Mouse (Mus musculus): ENCODE measurements around the gene Spink4. TPM values are rescaled to one million over a fixed set of nuclear protein-coding genes. Genes with fewer than 3 reads are reported as not detected.

The Spink4 gene
- polyA plus RNA-seq (2015; fragmentation: Nextera tagmentation; extraction: Ambion mirVana), result not detected in 2 replicates

DNA sequence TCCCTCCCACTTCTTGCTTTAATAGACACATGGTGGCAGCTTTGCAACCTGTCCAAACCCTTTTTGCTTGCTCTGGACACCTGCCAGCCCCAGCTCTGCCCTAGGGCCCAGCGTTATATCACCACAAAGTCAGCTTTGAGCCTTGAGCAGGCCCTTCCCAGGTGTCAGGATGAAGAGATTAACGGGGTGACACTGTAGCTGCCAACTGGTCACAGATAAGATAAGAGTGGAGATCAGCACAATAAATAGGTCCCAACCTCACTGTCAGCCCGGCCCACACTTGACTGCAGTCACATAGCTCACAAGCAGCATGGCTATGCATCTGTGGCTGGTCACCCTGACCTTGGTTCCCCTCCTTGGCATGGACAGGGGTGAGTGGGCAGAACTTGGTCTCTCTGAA lies at the start of gene Spink4:
Gene Spink4, plus strand, starts transcription at position 268 of the 400 bp plus-strand sequence.
- Histone ChIP-seq H3K36me3 (no peaks in the 10 kb centered on the region), H3K4me3 (no peak within 1 kb of the TSS), H3K9me3 (no peaks in the 10 kb centered on the region), H3K27ac (replicated peaks) (no peak within 1 kb of the TSS), H3K4me2 (no peak within 1 kb of the TSS), H3K9ac (no peak within 1 kb of the TSS), H3K27me3 (no peaks in the 10 kb centered on the region), H3K4me1 (replicated peaks) (no peaks in the 10 kb centered on the region)
- WGBS, result 68% methylated on average over 3 of the region's 3 CpGs
- no peak for ATAC-seq (ENCODE audit: low FRiP score, low read depth)

- Histone ChIP-seq H3K27me3 (no peaks in the 10 kb centered on the region), H3K9me3 (no peaks in the 10 kb centered on the region), H3K27ac (replicated peaks) (no peak overlapping the region), H3K4me3 (no peak overlapping the region), H3K4me1 (replicated peaks) (peaks cover 10% of the 10 kb centered on the region; the same call in 1 of the 2 replicates), H3K4me2 (no peak overlapping the region), H3K9ac (no peak overlapping the region), H3K36me3 (no peaks in the 10 kb centered on the region)
- WGBS, result 92% methylated on average over 4 of the region's 4 CpGs
- no peak for ATAC-seq (ENCODE audit: low FRiP score, low read depth)
Observed at GRCm38 (mm10) chr4:40870206-40870605, 49.6 kb upstream of the Spink4 start.

DNA sequence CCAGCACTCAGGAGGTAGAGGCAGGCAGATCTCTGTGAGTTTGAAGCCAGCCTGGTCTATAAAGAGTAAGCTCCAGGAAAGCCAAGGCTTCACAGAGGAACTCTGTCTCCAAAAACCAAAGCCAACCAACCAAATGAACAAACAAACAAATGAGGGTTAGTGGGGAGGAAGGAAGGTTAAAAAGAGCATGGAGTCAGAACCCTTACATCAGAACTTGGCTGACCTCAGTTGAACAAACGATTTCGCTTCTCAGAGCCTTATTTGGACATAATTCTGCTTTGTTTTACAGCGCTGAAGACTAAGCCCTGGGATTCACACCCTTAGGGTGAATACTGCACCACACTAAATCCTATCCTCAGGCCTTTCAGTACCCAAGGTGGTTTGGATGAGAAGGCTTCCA lies 47.7 kb upstream of the Spink4 start:
- no peak for ATAC-seq (ENCODE audit: low FRiP score, low read depth)
- no peaks in the 10 kb centered on the region for H3K9me3 ChIP-seq
- H3K36me3 ChIP-seq, result no peaks in the 10 kb centered on the region
- no peak overlapping the region for H3K9ac ChIP-seq
- no peak overlapping the region for H3K27ac ChIP-seq (replicated peaks)
- no peak overlapping the region for H3K4me3 ChIP-seq
- WGBS, result 92% methylated on average over 3 of the region's 3 CpGs
- no peak overlapping the region for H3K4me2 ChIP-seq
- no peaks in the 10 kb centered on the region for H3K27me3 ChIP-seq
- H3K4me1 ChIP-seq (replicated peaks), result peaks cover 16% of the 10 kb centered on the region

- H3K4me2 ChIP-seq, result no peak overlapping the region
- H3K27me3 ChIP-seq, result no peaks in the 10 kb centered on the region
- no peak overlapping the region for H3K27ac ChIP-seq (replicated peaks)
- peaks cover 24% of the 10 kb centered on the region for H3K4me1 ChIP-seq (replicated peaks)
- ATAC-seq (ENCODE audit: low FRiP score, low read depth), result no peak
- H3K9ac ChIP-seq, result no peak overlapping the region
- H3K9me3 ChIP-seq, result no peaks in the 10 kb centered on the region
- 67% methylated on average over 2 of the region's 2 CpGs for WGBS
- no peaks in the 10 kb centered on the region for H3K36me3 ChIP-seq
- H3K4me3 ChIP-seq, result no peak overlapping the region
Observed at GRCm38 (mm10) chr4:40873320-40873719, 46.5 kb upstream of the Spink4 start.

GRCm38 (mm10) chr4:40874151-40874600 lies 45.7 kb upstream of the Spink4 start:
- no peak overlapping the region for H3K4me2 ChIP-seq
- WGBS, result 44% methylated on average over 6 of the region's 6 CpGs

DNA sequence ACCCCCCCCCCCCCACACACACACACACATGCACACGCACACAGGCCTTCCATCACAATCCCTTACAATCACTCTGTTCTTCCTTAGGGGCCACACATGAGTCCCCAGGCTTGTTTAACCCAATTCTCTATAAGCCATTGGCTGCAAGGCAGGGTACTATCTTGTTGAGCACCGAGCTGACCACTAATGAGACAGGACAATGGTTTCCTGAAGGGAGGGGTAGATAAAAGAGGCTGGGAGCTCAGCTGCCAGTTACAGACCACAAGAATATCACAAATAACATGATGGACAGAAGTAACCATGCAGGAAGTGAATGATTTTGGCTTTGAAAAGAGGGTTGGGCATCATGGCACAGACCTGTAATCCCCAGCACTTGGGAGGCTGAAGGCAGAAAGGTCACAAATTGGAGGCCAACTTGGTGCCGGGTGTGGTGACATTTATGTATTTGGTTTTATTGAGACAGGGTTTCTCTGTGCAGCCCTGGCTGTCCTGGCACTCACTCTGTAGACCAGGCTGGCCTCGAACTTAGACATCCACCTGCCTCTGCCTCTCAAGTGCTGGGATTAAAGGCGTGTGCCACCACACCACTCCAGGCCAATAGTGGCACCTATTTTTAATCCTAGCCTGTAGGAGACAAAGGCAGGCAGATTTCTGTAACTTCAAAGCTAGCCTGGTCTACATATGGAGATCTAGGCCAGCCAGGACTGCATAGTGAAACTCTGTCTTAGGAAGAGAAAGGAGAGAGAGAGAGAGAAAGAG lies 44.9 kb upstream of the Spink4 start:
- H3K9ac ChIP-seq, result no peak overlapping the region
- no peaks in the 10 kb centered on the region for H3K9me3 ChIP-seq
- 87% methylated on average over 5 of the region's 5 CpGs for WGBS

More at GRCm38 (mm10) chr4:40874151-40874600, 45.7 kb upstream of the Spink4 start:
- peak; percentile 27; the same call in 1 of the 2 replicates for ATAC-seq (ENCODE audit: low FRiP score, low read depth)
- Histone ChIP-seq H3K9me3 (no peaks in the 10 kb centered on the region), H3K9ac (no peak overlapping the region), H3K4me3 (no peak overlapping the region), H3K4me1 (replicated peaks) (peaks cover 24% of the 10 kb centered on the region), H3K36me3 (no peaks in the 10 kb centered on the region), H3K27ac (replicated peaks) (0 out of 2 replicates have a peak overlapping the region, but pooled peaks have one; percentile 2), H3K27me3 (no peaks in the 10 kb centered on the region)

DNA sequence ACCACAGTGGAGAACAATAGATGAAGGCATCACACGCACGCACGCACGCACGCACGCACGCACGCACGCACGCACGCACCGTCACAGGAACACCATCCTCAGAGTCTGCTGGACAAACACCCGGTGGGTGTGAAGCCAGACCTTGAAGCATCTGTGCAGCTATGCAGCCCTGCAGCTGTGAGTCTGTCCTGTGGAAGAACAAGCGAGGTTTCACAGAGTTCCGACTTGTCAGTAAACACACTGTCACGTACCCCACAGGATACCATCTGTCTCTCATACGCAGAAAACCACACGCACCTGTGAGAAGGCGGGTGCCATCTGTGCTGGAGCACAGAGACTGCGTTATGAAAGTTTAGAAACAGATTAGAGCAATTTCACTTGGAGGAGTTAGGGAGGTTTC lies 44.0 kb upstream of the Spink4 start:
- no peaks in the 10 kb centered on the region for H3K27me3 ChIP-seq
- H3K4me2 ChIP-seq, result no peak overlapping the region
- ATAC-seq (ENCODE audit: low FRiP score, low read depth), result no peak
- peaks cover 24% of the 10 kb centered on the region for H3K4me1 ChIP-seq (replicated peaks)
- H3K36me3 ChIP-seq, result no peaks in the 10 kb centered on the region
- H3K9me3 ChIP-seq, result no peaks in the 10 kb centered on the region
- no peak overlapping the region for H3K4me3 ChIP-seq
- H3K27ac ChIP-seq (replicated peaks), result peak overlapping the region; percentile 57; the same call in 1 of the 2 replicates
- 88% methylated on average over 20 of the region's 20 CpGs for WGBS
- no peak overlapping the region for H3K9ac ChIP-seq

More for the DNA sequence above, 44.9 kb upstream of the Spink4 start:
- Histone ChIP-seq H3K27ac (replicated peaks) (no peak overlapping the region), H3K36me3 (no peaks in the 10 kb centered on the region), H3K4me2 (no peak overlapping the region), H3K4me3 (no peak overlapping the region), H3K27me3 (no peaks in the 10 kb centered on the region), H3K4me1 (replicated peaks) (peaks cover 24% of the 10 kb centered on the region)
- no peak for ATAC-seq (ENCODE audit: low FRiP score, low read depth)

DNA sequence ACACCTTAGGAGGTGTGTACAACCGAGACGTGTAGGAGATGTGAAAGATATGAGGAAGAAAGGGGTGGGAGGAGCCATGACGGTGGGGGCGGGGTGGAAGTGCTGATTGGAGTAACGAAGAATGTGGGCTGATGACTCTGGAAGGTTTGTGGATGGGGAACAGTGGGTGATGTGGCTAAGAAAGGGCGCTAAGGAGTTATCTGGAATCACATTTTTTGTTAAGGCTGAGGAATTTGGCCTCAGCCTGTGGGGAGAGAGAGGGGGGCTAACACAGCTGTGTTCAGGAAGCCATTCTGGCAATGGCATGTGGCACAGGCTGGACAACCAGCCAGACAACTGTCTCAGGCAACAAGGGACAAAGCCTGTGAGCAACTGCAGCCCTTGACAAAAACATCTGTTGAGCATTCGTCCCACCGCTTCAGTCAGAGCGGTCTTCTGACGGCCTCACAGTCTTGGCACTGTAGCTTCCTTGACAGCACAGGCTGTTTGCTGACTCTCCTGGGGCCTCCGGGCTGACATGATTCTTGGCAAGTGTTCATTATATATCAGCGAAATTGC lies 43.0 kb upstream of the Spink4 start:
- no peaks in the 10 kb centered on the region for H3K9me3 ChIP-seq
- peaks cover 24% of the 10 kb centered on the region for H3K4me1 ChIP-seq (replicated peaks)
- peak; percentile 76; the same call in 1 of the 2 replicates for ATAC-seq (ENCODE audit: low FRiP score, low read depth)
- no peak overlapping the region for H3K4me3 ChIP-seq
- WGBS, result 28% methylated on average over 12 of the region's 12 CpGs
- no peaks in the 10 kb centered on the region for H3K27me3 ChIP-seq
- 0 out of 2 replicates have a peak overlapping the region, but pooled peaks have one; percentile 26 for H3K4me2 ChIP-seq
- 0 out of 2 replicates have a peak overlapping the region, but pooled peaks have one; percentile 1 for H3K27ac ChIP-seq (replicated peaks)
- no peaks in the 10 kb centered on the region for H3K36me3 ChIP-seq
- 0 out of 2 replicates have a peak overlapping the region, but pooled peaks have one; percentile 3 for H3K9ac ChIP-seq

- ATAC-seq (ENCODE audit: low FRiP score, low read depth), result no peak
Observed at GRCm38 (mm10) chr4:40877528-40877927, 42.3 kb upstream of the Spink4 start.

GRCm38 (mm10) chr4:40883200-40883599 lies 36.7 kb upstream of the Spink4 start:
- WGBS, result 88% methylated on average over 10 of the region's 10 CpGs
- no peak overlapping the region for H3K27ac ChIP-seq (replicated peaks)
- H3K9ac ChIP-seq, result no peak overlapping the region
- no peak overlapping the region for H3K4me2 ChIP-seq
- no peaks in the 10 kb centered on the region for H3K36me3 ChIP-seq
- no peaks in the 10 kb centered on the region for H3K9me3 ChIP-seq
- no peaks in the 10 kb centered on the region for H3K27me3 ChIP-seq
- no peaks in the 10 kb centered on the region for H3K4me1 ChIP-seq (replicated peaks)
- no peak for ATAC-seq (ENCODE audit: low FRiP score, low read depth)
- no peak overlapping the region for H3K4me3 ChIP-seq

More at GRCm38 (mm10) chr4:40877528-40877927, 42.3 kb upstream of the Spink4 start:
- WGBS, result 87% methylated on average over 5 of the region's 5 CpGs
- Histone ChIP-seq H3K27ac (replicated peaks) (no peak overlapping the region), H3K4me1 (replicated peaks) (peaks cover 24% of the 10 kb centered on the region), H3K9me3 (no peaks in the 10 kb centered on the region), H3K36me3 (no peaks in the 10 kb centered on the region), H3K4me3 (no peak overlapping the region), H3K9ac (0 out of 2 replicates have a peak overlapping the region, but pooled peaks have one; percentile 3), H3K4me2 (no peak overlapping the region), H3K27me3 (no peaks in the 10 kb centered on the region)

DNA sequence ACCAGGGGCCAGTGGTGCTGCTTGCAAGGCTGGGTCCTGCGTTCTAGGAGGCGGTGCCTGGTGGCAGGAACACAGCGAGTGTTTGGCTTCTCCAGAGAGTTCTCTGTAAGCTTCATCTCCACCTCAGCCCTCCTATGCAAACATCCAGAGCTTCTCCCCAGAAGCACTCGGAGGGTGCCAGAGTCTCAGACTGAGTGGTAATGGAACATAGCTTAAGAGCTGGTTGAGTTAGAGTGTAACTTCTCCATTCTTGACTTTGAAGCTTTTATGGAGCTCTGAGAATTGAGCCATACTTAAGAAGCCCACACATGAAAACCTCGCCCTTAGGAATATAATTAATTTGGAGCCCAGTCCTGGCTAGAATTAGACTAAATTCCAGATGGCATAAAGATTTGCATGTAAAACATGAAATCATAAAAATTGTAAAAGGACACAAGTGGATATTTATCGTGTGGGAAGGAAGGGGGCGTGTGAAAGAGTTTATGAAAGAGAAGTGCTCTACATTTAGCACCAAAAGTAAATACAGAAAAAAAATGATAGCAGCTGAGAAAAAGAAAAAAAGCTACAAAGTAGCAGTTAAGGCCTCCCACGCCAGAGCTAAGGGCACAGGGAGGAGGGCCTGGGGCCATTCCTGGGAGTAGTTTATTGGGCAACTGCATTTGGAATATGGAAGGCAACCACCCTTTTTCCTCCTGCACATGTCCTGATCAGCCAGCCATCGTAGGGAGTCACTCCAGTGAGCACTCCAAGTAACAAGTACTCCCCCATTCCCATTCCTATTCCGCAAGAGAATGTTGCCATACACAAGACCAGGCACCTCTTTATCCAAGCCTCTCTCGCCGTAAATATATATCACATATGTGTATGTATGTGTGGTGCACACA lies 35.3 kb upstream of the Spink4 start:
- no peaks in the 10 kb centered on the region for H3K9me3 ChIP-seq
- H3K36me3 ChIP-seq, result no peaks in the 10 kb centered on the region
- WGBS, result 88% methylated on average over 12 of the region's 12 CpGs
- H3K27me3 ChIP-seq, result no peaks in the 10 kb centered on the region
- no peak overlapping the region for H3K9ac ChIP-seq
- no peak overlapping the region for H3K4me3 ChIP-seq
- H3K4me1 ChIP-seq (replicated peaks), result no peaks in the 10 kb centered on the region
- H3K4me2 ChIP-seq, result no peak overlapping the region
- no peak overlapping the region for H3K27ac ChIP-seq (replicated peaks)
- no peak for ATAC-seq (ENCODE audit: low FRiP score, low read depth)
